Mouse (Mus musculus): ENCODE data around the gene Ppp1r9b. TPM values are rescaled to one million over a fixed set of nuclear protein-coding genes. Genes with fewer than 3 reads are reported as not detected.

The Ppp1r9b gene
- polyA plus RNA-seq, 1 experiment from 2014 or later = 20.8 TPM

DNA sequence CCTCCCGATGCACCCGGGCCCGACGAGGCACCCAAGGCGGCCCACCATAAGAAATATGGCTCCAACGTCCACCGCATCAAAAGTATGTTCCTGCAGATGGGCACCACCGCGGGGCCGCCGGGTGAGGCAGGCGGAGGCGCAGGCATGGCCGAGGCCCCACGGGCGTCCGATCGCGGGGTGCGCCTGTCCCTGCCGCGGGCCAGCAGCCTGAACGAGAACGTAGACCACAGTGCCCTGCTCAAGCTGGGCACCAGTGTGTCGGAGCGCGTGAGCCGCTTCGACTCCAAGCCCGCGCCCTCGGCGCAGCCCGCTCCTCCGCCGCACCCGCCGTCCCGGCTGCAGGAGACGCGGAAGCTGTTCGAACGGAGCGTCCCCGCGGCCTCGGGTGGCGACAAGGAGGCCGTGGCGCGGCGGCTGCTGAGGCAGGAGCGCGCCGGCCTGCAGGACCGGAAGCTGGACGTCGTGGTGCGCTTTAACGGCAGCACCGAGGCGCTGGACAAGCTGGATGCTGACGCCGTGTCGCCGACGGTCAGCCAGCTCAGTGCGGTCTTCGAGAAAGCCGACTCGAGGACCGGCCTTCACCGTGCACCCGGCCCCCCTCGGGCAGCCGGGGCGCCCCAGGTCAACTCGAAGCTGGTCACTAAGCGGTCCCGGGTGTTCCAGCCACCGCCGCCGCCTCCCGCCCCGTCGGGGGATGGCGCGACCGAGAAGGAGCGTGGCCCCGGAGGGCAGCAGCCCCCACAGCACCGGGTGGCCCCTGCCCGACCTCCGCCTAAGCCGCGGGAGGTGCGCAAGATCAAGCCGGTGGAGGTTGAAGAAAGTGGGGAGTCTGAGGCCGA, 1.0 kb downstream of the Ppp1r9b start:
- ATAC-seq (0 out of 2 replicates have a peak, but pooled peaks have one; percentile 10), DNase-seq (ENCODE audit: low spot score) (peak; percentile 27)
- H3K9me3 ChIP-seq (replicated peaks; ENCODE audit: control insufficient read depth, low read length) = no peaks in the 10 kb centered on the region
- H3K9ac ChIP-seq (ENCODE audit: low read length) = peak overlapping the region; percentile 94
- WGBS = 2% methylated on average over 99 of the region's 99 CpGs
- no peaks in the 10 kb centered on the region for H3K27me3 ChIP-seq (replicated peaks; ENCODE audit: control insufficient read depth, insufficient read depth, low read length)
- H3K4me2 ChIP-seq (ENCODE audit: low read length) = peak overlapping the region; percentile 99
- H3K27ac ChIP-seq (ENCODE audit: low read depth, low read length) = peak overlapping the region; percentile 94
- H3K4me3 ChIP-seq (ENCODE audit: low read depth, low read length) = peak overlapping the region; percentile 86
- H3K4me1 ChIP-seq (ENCODE audit: control insufficient read depth, insufficient read depth, low read length) = peaks cover 45% of the 10 kb centered on the region
- H3K36me3 ChIP-seq (ENCODE audit: control insufficient read depth, insufficient read depth, low read length) = peaks cover 20% of the 10 kb centered on the region

DNA sequence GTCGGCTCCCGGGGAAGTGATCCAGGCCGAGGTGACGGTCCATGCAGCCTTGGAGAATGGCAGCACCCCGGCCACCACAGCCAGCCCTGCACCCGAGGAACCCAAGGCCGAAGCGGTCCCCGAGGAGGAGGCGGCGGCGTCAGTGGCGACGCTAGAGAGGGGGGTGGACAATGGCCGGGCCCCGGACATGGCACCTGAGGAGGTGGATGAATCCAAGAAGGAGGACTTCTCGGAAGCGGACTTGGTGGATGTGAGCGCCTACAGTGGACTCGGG, 1.6 kb downstream of the Ppp1r9b start:
- peaks cover 45% of the 10 kb centered on the region for H3K4me1 ChIP-seq (ENCODE audit: control insufficient read depth, insufficient read depth, low read length)
- peaks cover 25% of the 10 kb centered on the region for H3K36me3 ChIP-seq (ENCODE audit: control insufficient read depth, insufficient read depth, low read length)
- ATAC-seq = no peak
- no peak for DNase-seq (ENCODE audit: low spot score)
- peak overlapping the region; percentile 86 for H3K4me3 ChIP-seq (ENCODE audit: low read depth, low read length)
- peak overlapping the region; percentile 94 for H3K27ac ChIP-seq (ENCODE audit: low read depth, low read length)
- WGBS = 0% methylated on average over 20 of the region's 20 CpGs
- peak overlapping the region; percentile 94 for H3K9ac ChIP-seq (ENCODE audit: low read length)
- no peaks in the 10 kb centered on the region for H3K9me3 ChIP-seq (replicated peaks; ENCODE audit: control insufficient read depth, low read length)
- H3K4me2 ChIP-seq (ENCODE audit: low read length) = peak overlapping the region; percentile 99
- no peaks in the 10 kb centered on the region for H3K27me3 ChIP-seq (replicated peaks; ENCODE audit: control insufficient read depth, insufficient read depth, low read length)

DNA sequence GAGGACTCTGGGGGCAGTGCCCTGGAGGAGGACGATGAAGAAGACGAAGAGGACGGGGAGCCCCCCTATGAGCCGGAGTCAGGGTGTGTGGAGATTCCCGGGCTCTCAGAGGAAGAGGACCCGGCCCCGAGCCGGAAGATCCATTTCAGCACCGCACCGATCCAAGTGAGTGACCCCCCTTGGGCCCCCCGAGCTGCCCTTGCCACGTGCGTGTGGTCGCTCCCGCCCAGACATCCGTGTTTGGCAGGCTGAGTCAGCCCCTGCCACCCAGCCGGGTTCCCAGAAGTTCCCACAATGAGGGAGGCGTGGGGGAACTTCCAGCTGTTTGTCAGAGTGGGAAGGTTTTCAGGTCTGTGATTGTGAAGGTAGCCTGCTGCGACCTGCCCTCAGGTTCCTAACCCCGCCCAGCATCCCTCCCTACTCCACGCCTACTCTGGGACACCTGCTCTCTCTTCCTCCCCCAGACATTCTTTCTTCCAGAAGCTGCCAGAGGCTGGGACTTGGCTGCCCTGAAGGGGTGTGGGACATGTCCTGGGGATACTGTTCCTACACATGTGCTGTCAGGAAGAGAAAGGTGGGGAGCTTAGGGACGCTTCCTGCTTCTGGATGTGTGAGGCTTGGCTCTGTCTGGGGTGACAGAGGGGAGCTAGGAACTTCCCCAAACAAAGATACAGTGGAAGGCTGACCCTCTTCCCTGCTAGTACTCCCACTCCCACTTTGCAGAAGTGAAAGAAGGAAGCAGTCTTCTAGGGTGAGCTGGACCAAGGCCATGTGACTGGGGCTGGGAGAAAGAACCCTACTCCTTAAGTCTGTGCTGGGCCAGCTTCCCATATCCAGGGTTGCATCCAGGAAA, 2.1 kb downstream of the Ppp1r9b start:
- DNase-seq (ENCODE audit: low spot score) = no peak
- peak overlapping the region; percentile 94; the same call in 1 of the 2 replicates for H3K27ac ChIP-seq (ENCODE audit: low read depth, low read length)
- H3K4me2 ChIP-seq (ENCODE audit: low read length) = peak overlapping the region; percentile 99
- H3K36me3 ChIP-seq (ENCODE audit: control insufficient read depth, insufficient read depth, low read length) = peaks cover 31% of the 10 kb centered on the region
- 2% methylated on average over 22 of the region's 22 CpGs for WGBS
- no peaks in the 10 kb centered on the region for H3K27me3 ChIP-seq (replicated peaks; ENCODE audit: control insufficient read depth, insufficient read depth, low read length)
- H3K4me1 ChIP-seq (ENCODE audit: control insufficient read depth, insufficient read depth, low read length) = peaks cover 51% of the 10 kb centered on the region
- no peak for ATAC-seq
- H3K9me3 ChIP-seq (replicated peaks; ENCODE audit: control insufficient read depth, low read length) = no peaks in the 10 kb centered on the region
- peak overlapping the region; percentile 86 for H3K4me3 ChIP-seq (ENCODE audit: low read depth, low read length)
- H3K9ac ChIP-seq (ENCODE audit: low read length) = peak overlapping the region; percentile 94

DNA sequence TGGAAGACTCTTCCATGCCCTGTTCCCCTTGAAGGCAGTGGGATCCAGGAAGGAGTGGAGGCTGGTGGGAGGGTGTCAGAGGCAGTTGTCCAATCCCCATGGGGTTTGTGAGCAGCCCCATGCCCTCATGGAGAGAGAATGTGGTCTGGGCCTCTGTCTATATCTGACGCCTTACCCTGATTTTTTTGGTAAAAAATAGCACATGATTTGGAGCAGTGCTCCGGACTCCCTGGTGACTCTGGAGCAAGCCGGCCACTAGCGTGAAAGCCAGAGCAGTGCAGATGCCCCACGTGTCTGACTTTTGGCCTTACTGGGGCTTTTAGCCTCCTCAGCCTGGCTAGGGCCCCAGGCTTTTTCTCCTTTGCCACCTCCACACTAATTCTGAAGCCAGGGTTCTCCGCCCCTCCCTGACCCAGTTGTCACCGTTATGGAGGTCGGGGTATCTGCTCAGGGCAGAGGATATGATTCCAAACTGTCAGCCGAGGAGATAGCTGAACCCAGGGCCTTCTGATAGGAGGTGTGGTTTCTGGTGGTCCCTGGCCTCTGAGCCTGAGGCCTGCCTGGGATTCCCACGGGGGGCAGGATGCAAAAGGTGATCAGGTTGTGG, 3.5 kb downstream of the Ppp1r9b start:
- Histone ChIP-seq H3K9ac (ENCODE audit: low read length) (peak overlapping the region; percentile 94), H3K4me2 (ENCODE audit: low read length) (peak overlapping the region; percentile 99), H3K36me3 (ENCODE audit: control insufficient read depth, insufficient read depth, low read length) (peaks cover 44% of the 10 kb centered on the region), H3K4me1 (ENCODE audit: control insufficient read depth, insufficient read depth, low read length) (peaks cover 48% of the 10 kb centered on the region), H3K9me3 (replicated peaks; ENCODE audit: control insufficient read depth, low read length) (no peaks in the 10 kb centered on the region), H3K4me3 (ENCODE audit: low read depth, low read length) (peak overlapping the region; percentile 86), H3K27ac (ENCODE audit: low read depth, low read length) (no peak overlapping the region), H3K27me3 (replicated peaks; ENCODE audit: control insufficient read depth, insufficient read depth, low read length) (no peaks in the 10 kb centered on the region)
- ATAC-seq (no peak), DNase-seq (ENCODE audit: low spot score) (no peak)
- WGBS = 59% methylated on average over 10 of the region's 10 CpGs

DNA sequence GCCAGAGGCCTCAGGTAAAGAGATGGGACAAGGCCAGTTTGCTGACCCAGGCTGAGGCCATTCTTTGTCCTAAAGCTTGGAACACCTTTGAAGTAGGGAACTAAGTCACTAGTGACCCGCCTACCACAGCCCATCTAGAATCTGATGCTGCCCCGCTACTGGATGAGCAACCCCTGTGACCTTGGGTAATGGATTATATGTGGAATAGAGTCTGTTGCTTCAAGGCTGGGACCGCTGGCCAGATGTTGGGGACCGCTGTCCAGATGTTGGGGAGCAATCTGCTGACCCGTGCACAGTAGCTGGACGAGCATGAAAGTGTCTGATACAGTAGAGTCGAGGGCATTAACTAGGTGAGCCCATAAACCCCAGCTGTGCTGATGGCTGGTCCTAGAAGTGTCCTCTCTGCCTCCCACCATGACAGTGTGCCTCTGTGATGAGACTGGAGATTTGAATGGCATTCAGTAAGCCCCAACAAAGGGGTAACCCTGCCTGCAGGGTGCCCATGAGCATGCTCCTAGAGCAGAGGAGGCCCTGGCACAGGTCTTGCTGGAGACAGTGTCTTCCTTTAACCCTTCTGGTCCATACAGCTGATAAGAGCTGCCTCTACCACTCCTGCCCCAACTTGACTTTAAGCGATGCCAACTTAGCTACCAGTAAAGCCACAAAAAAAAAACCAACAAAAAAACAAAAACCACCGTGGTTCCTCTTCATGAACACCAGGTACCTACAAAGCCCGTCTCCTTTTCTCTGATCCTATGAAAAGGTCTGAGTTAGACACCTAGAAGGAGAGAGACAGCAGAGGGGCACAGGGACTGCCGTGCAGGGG, 4.3 kb downstream of the Ppp1r9b start:
- Histone ChIP-seq H3K9ac (ENCODE audit: low read length) (peak overlapping the region; percentile 94), H3K27ac (ENCODE audit: low read depth, low read length) (no peak overlapping the region), H3K4me2 (ENCODE audit: low read length) (peak overlapping the region; percentile 99), H3K4me1 (ENCODE audit: control insufficient read depth, insufficient read depth, low read length) (peaks cover 45% of the 10 kb centered on the region), H3K36me3 (ENCODE audit: control insufficient read depth, insufficient read depth, low read length) (peaks cover 53% of the 10 kb centered on the region), H3K27me3 (replicated peaks; ENCODE audit: control insufficient read depth, insufficient read depth, low read length) (no peaks in the 10 kb centered on the region), H3K4me3 (ENCODE audit: low read depth, low read length) (peak overlapping the region; percentile 86), H3K9me3 (replicated peaks; ENCODE audit: control insufficient read depth, low read length) (no peaks in the 10 kb centered on the region)
- ATAC-seq (no peak), DNase-seq (ENCODE audit: low spot score) (no peak)
- 84% methylated on average over 11 of the region's 11 CpGs for WGBS

DNA sequence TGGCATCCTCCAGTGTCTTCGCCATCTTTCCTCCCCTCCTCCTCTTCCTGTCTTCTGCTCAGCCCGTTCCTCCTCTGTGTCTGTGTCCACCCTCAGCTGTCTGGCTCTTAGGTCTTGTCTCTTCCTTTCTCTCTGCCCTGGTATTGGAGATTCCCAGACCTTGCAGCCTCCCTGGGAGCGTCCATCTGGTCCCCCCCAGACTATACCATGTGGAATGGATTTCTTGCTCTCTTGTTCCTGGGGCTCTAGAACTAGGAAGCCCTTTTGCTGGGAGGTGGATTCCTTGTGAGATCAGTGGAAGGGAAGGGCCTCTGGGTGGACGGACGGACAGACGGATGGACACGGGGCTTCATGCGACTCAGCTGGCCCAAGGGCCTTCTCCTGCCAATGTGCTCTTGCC, 5.3 kb downstream of the Ppp1r9b start:
- Histone ChIP-seq H3K36me3 (ENCODE audit: control insufficient read depth, insufficient read depth, low read length) (peaks cover 59% of the 10 kb centered on the region), H3K9me3 (replicated peaks; ENCODE audit: control insufficient read depth, low read length) (no peaks in the 10 kb centered on the region), H3K9ac (ENCODE audit: low read length) (peak overlapping the region; percentile 94; the same call in 1 of the 2 replicates), H3K4me2 (ENCODE audit: low read length) (peak overlapping the region; percentile 99), H3K4me1 (ENCODE audit: control insufficient read depth, insufficient read depth, low read length) (peaks cover 45% of the 10 kb centered on the region), H3K27me3 (replicated peaks; ENCODE audit: control insufficient read depth, insufficient read depth, low read length) (no peaks in the 10 kb centered on the region), H3K27ac (ENCODE audit: low read depth, low read length) (no peak overlapping the region), H3K4me3 (ENCODE audit: low read depth, low read length) (no peak overlapping the region)
- ATAC-seq = no peak
- DNase-seq (ENCODE audit: low spot score) = no peak
- WGBS = 87% methylated on average over 8 of the region's 8 CpGs

DNA sequence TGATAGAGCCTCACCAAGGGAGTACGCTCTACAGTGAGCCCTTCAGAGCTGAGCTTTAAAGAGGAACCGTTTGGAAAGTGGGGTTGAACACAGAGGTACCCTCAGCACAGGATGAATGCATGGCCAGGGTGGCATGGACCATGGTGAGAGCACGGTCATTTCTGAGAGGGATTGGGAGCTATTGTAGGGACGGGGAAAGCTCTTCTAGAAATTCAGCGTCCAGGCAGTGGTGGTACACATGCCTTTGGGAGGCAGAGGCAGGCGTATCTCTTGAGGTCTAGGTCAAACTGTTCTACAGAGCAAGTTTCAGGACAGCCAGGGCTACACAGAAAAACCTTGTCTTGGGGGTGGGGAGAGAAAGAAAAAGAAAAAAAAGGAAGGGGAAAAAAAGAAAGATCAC, 6.1 kb downstream of the Ppp1r9b start:
- no peaks in the 10 kb centered on the region for H3K27me3 ChIP-seq (replicated peaks; ENCODE audit: control insufficient read depth, insufficient read depth, low read length)

DNA sequence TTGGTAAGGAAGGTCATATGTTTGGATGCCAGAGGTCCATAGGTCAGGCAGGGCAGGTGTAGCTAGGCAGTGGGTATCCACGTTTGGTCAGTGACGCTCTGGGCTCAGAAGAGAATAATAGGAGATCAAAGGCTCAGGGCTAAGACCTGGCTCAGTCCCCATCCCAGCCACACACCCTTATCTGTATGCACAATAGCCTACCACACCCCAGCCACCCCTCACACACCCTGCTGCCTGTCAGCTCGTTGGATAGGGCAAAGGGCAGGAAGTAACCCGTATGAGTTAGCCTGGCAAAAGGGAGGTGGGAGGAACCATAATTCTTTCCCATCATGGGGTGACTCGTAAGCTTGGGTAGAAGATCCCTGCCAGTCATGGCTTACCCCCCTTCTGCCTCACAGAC, 6.8 kb downstream of the Ppp1r9b start:
- Histone ChIP-seq H3K4me2 (ENCODE audit: low read length) (peak overlapping the region; percentile 14; the same call in 1 of the 2 replicates), H3K9ac (ENCODE audit: low read length) (peak overlapping the region; percentile 17; the same call in 1 of the 2 replicates), H3K36me3 (ENCODE audit: control insufficient read depth, insufficient read depth, low read length) (peaks cover 72% of the 10 kb centered on the region)

More for the DNA sequence above, 6.1 kb downstream of the Ppp1r9b start:
- Histone ChIP-seq H3K27ac (ENCODE audit: low read depth, low read length) (no peak overlapping the region), H3K36me3 (ENCODE audit: control insufficient read depth, insufficient read depth, low read length) (peaks cover 66% of the 10 kb centered on the region), H3K4me1 (ENCODE audit: control insufficient read depth, insufficient read depth, low read length) (peaks cover 45% of the 10 kb centered on the region), H3K9ac (ENCODE audit: low read length) (no peak overlapping the region), H3K4me3 (ENCODE audit: low read depth, low read length) (no peak overlapping the region), H3K9me3 (replicated peaks; ENCODE audit: control insufficient read depth, low read length) (no peaks in the 10 kb centered on the region), H3K4me2 (ENCODE audit: low read length) (no peak overlapping the region)
- 92% methylated on average over 6 of the region's 6 CpGs for WGBS
- ATAC-seq = no peak
- no peak for DNase-seq (ENCODE audit: low spot score)

More for the DNA sequence above, 6.8 kb downstream of the Ppp1r9b start:
- peaks cover 45% of the 10 kb centered on the region for H3K4me1 ChIP-seq (ENCODE audit: control insufficient read depth, insufficient read depth, low read length)
- no peak overlapping the region for H3K4me3 ChIP-seq (ENCODE audit: low read depth, low read length)
- no peaks in the 10 kb centered on the region for H3K27me3 ChIP-seq (replicated peaks; ENCODE audit: control insufficient read depth, insufficient read depth, low read length)
- peak overlapping the region; percentile 72 for H3K27ac ChIP-seq (ENCODE audit: low read depth, low read length)
- no peaks in the 10 kb centered on the region for H3K9me3 ChIP-seq (replicated peaks; ENCODE audit: control insufficient read depth, low read length)
- ATAC-seq (no peak), DNase-seq (ENCODE audit: low spot score) (no peak)
- WGBS = 72% methylated on average over 5 of the region's 5 CpGs

All from forebrain, embryonic 14.5 days (tissue).